Mouse (Mus musculus) adrenal gland, postnatal 10 days (tissue): ENCODE measurements around the gene Pgpep1l. TPM values are rescaled to one million over a fixed set of nuclear protein-coding genes. Genes with fewer than 3 reads are reported as not detected.
A peak's percentile ranks its signal among the peaks of the same experiment; 100 is the strongest.

Source experiments
- DNase-seq: peaks from one replicate; pipeline ENCODE4 v3.0.0; 2021; ENCODE audit warnings: mixed read lengths
- total RNA-seq, 2 experiments: library from RNA; stranded (reverse); gene quantifications; 2 replicates each; pipeline ENCODE4 v1.2.3; 2021

Pgpep1l gene
- total RNA-seq, 2 experiments from 2014 or later, result 0.48 to 1.2 TPM

GRCm38 (mm10) chr7:68262612-68263200, 1.3 kb downstream of the Pgpep1l start:
- DNase-seq, result no peak

GRCm38 (mm10) chr7:68259523-68260081, 4.4 kb downstream of the Pgpep1l start:
- DNase-seq, result no peak

DNA sequence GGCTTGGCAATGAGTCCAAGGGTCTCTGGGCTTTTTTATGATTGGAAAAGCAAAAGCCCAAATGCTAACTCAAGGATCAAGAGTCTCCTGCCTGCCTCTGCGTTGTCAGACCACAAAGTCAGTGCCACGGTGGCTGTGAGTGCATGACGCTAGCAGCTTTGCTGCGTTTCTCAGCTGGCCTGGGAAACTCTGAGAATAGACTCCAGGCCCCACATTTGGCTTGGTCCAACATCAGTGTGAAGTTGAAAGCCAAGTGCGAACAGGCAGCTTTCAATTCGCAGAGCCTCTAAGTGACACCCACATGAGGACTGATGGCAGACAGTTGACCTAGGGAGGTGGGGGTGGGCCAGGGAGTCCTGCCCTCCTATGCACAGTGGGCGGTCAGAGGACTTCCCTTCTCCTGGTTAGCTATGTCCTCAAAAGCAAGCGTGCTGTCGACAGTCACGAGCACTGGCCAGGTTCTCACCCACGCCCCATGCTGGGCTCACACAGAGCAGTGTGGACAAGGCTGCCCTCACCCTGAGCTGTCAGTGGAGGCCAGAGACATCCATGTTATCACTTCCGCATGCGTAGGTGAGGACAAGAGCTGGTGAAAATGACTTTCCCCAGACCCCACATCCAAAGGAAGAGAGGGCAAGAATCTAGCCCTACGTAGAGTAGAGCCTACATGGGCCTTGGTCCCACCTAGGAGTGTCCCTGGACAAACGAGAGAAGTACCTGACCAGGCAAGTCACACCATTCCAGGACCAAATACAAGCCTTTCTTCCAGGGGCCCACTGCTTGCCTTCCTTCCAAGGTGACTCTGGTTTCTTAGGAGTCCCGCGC, 5.5 kb downstream of the Pgpep1l start:
- no peak for DNase-seq

DNA sequence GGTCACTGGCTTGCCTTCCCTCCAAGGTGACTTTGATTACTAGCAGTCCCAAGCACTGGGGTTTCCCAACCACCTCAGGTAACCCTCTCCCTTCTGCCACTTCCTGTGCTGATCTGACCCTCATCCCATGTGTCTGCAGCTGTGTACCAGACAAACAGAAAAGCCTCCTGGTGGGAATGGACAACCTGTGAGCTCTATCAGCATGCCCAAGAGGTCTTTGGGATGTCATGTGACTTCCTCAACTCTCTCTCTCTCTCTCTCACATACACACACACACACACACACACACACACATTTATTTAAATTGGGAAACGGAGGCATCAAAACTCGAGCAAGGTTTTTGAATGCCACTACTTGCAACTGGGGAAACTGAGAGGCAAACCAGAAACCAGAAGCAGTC, 6.3 kb downstream of the Pgpep1l start:
- no peak for DNase-seq

GRCm38 (mm10) chr7:68250902-68251301, 13.1 kb downstream of the Pgpep1l start:
- no peak for DNase-seq

- DNase-seq, result no peak
Measured at GRCm38 (mm10) chr7:68250411-68250810, 13.6 kb downstream of the Pgpep1l start.

DNA sequence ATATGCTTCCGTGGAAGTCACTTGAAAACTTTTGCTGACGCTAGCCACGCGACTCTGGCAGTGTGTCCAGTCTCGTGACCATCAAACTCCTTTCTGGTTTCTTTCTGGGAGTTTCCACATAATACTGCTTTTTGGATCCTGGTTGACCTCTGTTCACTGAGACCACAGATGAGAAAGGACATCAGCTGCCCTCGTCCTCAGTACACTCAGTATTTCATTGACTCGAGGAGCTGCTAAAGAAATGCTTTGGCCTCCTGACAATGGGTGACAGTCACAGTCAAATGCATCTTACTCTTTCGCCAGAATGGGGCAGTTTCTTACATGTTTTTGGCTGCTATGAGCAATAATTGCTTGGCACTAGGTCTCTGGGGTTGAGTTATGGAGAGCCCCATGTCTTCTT, 17.8 kb downstream of the Pgpep1l start:
- no peak for DNase-seq

DNA sequence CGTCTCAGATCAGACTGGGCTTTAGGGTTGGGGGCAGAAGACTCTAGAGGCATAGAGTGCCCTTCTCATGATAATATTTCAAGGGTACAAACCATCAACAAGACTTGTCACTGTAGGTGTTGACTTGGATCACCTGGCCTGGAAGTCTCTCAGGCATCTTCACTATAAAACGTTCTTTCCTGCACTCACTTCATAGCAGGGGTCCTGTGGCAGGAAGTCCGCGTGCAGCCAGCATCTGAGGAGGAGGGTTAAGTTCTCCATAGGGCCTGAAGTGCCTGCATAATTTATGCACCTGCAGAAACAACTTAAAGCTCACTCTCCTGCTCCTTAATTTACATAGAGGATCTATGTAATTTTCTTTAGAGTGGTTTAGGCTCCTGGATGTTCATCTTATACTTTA, 18.4 kb downstream of the Pgpep1l start:
- no peak for DNase-seq

DNA sequence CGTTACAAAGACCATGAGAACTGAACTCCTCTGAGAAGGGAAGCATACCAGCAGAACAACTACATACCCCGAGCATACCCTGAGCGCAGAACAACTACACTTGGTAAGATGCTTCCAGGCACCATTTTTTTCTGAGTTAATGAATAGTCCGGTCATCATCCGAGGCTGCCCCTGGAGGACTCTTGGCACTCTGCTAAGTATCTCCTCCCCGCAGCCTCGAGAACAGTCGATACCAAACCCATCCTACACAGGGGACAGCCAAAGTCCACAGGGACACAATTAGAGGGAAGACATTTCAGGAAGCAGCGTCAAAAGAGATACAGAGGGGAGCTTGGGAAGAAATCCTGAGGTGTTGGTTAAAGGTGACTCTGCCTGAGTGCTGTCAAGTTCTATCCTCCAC, 22.8 kb downstream of the Pgpep1l start:
- DNase-seq, result no peak

GRCm38 (mm10) chr7:68239220-68239827, 24.7 kb downstream of the Pgpep1l start:
- no peak for DNase-seq

- no peak for DNase-seq
Measured at GRCm38 (mm10) chr7:68236817-68237216, 27.2 kb downstream of the Pgpep1l start.

- DNase-seq, result peak; percentile 49
Measured at GRCm38 (mm10) chr7:68233619-68234223, 30.3 kb downstream of the Pgpep1l start.

GRCm38 (mm10) chr7:68232521-68232920, 31.5 kb downstream of the Pgpep1l start:
- DNase-seq, result no peak

DNA sequence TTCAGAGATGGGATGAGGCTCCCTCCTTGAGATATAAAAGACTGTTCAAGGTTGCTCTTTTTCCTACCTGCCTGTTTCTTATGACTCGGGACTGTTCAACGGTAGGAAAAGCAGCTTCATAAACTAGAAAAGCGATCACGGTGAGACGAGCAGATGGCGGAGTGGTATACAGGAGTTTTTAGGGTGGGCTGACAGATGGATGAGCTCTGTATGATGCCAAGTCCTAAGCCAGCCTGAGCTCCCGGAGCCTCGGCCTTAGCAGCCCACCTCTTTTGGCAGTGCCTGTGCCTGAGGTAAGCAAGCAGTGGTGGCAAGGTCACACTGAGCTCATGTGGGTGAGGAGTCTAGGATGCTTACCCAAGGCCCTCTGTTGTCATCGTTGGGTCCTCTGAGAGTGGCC, 33.2 kb downstream of the Pgpep1l start:
- DNase-seq, result no peak

DNA sequence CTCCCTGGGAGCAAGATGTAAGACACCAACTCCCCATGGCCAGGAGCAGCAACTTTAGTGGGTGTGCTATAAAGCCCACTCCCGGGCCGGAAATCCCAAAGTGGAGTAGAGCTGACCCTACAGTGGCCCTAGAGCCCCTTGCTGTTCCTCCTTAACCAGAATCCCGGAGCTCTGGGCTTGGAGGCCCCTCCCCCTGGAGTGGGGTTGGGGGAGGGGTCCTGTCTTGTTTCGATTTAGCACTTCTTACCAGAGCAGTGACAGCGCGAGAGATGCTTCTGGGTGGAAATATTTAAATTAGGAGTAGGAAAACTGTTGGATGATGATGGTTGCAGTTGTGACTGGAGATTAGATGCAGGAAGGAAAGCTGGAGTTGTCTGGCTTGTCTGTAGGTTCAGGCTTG, 35.5 kb downstream of the Pgpep1l start:
- no peak for DNase-seq

- DNase-seq, result no peak
Measured at GRCm38 (mm10) chr7:68227621-68228020, 36.4 kb downstream of the Pgpep1l start.

DNA sequence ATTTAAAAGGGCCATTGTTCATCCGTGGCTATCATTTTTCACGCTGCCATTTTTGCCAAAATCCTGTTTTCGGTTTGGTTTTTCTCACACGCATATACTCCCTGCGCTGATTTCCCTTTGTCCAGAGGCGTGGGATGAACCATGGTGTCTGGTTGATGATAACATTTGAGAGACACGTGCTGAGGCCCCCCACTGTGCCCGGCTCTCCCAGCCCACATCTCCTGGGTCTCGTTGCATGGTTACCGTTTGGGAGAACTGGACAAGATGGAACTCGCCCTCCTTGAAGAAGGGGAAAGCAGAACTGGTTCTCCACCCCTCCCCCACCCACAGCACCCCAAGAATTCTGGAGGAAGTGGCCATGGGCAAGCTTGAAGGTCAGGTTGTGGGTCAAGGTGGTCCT, 37.0 kb downstream of the Pgpep1l start:
- no peak for DNase-seq

GRCm38 (mm10) chr7:68225427-68226054, 38.5 kb downstream of the Pgpep1l start:
- DNase-seq, result no peak

- no peak for DNase-seq
Measured at GRCm38 (mm10) chr7:68224006-68224405, 40.0 kb downstream of the Pgpep1l start.

GRCm38 (mm10) chr7:68223356-68223808, 40.7 kb downstream of the Pgpep1l start:
- DNase-seq, result peak; percentile 40

DNA sequence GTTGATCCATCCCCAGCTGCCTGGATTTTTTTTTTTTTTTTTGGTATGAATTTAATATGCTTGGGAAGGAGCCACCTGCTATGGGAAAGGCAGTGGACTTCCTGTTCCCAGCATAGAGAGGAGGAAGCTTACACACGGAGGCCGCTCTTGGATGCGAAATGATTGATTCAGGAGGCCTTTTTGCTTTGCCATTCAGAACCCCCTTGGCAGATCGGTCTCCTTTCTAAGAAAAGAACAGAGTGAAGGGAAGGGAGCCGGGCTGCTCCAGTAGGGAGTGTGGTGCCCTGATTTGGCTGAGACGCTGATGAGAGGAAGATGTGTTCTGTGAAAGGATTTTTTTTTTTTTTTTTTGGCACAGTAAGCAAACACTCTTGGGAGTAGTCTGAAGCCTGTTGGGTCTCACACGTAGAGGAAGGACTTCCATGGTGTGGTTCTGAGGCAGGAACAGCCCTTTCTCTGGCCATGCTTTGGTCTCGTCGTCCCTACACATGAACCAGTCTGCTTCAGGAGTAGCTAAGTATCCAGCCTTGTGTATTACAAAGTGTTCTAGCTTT, 42.3 kb downstream of the Pgpep1l start:
- no peak for DNase-seq

DNA sequence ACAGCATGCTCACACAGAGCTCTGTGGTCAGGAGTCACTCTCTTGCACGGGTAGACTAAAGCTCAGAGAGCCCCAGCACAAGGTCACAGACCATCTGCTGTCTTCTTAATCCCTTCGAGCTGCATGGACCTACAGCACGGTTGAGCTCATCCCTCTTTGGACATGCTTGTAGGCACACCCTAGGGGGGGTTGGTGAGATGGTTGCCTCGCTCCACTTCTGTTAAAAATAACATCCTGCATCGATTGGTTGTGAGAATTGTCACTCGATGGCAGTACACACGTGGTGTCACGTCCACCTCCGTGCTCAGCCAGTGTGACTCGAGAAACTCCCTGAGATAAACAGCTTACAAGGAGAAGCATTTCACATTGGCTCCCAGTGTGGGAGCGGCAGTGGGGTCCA, 45.2 kb downstream of the Pgpep1l start:
- no peak for DNase-seq
